Mouse (Mus musculus): ENCODE measurements around the gene Fcrl6. TPM values are rescaled to one million over a fixed set of nuclear protein-coding genes. Genes with fewer than 3 reads are reported as not detected.

Gene Fcrl6
- total and polyA plus RNA-seq, 3 experiments: not detected

DNA sequence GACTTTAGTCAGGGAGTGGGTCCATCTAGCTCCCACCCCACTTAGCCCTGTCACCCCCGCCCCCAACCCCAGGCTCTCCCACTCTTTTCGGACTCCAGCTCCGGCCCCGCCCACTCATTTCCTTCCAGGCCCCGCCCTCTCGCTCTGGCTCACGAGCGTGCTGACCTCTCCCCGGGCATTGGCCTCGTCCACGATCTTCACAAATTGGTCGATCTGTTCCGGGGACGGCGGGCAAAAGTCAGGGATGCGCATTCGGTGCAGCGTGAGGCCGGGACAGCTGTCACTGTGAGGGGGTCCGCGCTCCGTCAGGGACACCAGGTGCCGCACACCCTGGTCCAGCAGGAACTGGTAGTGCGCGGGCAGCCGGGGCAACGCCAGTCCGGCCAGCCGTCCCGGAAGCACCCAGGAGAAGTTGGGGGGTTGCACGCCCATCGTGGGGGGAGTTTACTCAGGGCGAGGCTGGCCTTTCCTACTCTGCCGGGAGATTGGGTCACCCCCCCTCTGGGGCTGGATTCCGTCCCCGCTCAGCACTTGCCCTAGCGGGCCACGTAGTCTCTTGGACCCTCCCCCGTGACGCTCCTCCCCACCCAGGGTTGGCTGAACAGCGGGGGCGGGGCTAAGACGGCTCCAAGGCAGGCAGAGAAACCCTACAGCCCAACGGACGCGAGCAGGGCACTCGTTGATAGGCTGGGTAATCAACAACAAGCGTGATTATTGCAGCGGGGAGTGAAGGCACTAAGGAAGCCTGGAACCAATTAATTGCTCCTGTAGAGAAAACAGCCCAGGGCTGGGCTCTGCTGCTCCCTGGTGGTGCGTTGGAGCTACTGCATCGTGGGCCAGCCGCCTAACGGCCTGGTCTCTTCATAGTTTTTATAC, 30.3 kb upstream of the Fcrl6 start, which contains the start of gene Dusp23 (continued):
- TF ChIP-seq MAFK (IDR thresholded peaks at IDR 0.05; ENCODE audit: insufficient replicate concordance, low read length) (no peak), IRF4 (IDR thresholded peaks at IDR 0.05; ENCODE audit: low read depth, low read length) (peak; percentile 24; the same call in 1 of the 2 replicates), TBP (conservative IDR thresholded peaks at IDR 0.05; ENCODE audit: low read depth, low read length) (no peak), CHD2 (IDR thresholded peaks at IDR 0.05; ENCODE audit: low read length) (no peak), SIN3A (IDR thresholded peaks at IDR 0.05; ENCODE audit: low read length) (no peak; the same call in 1 of the 2 replicates), MXI1 (IDR thresholded peaks at IDR 0.05; ENCODE audit: low read depth, low read length) (peak; percentile 56), MAX (IDR thresholded peaks at IDR 0.05; ENCODE audit: low read length) (peak; percentile 12; the same call in 1 of the 2 replicates), TCF12 (IDR thresholded peaks at IDR 0.05; ENCODE audit: low read depth, low read length) (0 out of 2 replicates have a peak, but pooled peaks have one; percentile 29), POLR2A (IDR thresholded peaks at IDR 0.05; ENCODE audit: low read depth, low read length) (no peak), ZKSCAN1 (IDR thresholded peaks at IDR 0.05; ENCODE audit: borderline replicate concordance, low read depth, low read length) (no peak), MAZ (IDR thresholded peaks at IDR 0.05; ENCODE audit: low read depth, low read length) (no peak; the same call in none of the 2 replicates), SMC3 (IDR thresholded peaks at IDR 0.05; ENCODE audit: low read depth, low read length) (peak; percentile 75), UBTF (IDR thresholded peaks at IDR 0.05; ENCODE audit: low read depth, low read length) (no peak), CHD1 (IDR thresholded peaks at IDR 0.05; ENCODE audit: low read depth, low read length) (no peak), NELFE (IDR thresholded peaks at IDR 0.05; ENCODE audit: low read depth, low read length) (peak; percentile 52; the same call in 1 of the 2 replicates), MEF2A (IDR thresholded peaks at IDR 0.05; ENCODE audit: borderline replicate concordance, low read depth, low read length) (no peak), CTCF (conservative IDR thresholded peaks at IDR 0.05 in 1 of 2, IDR thresholded peaks at IDR 0.05 in 1 of 2; ENCODE audit: low read depth in 2 of 2, low read length in 2 of 2) (peak; percentile 90 to 92), KAT2A (IDR thresholded peaks at IDR 0.05; ENCODE audit: insufficient replicate concordance, low read length) (no peak), PAX5 (IDR thresholded peaks at IDR 0.05; ENCODE audit: low read length) (no peak)

- no peak overlapping the region for H3K4me2 ChIP-seq (ENCODE audit: insufficient read depth, low read depth, poor library complexity, severe bottlenecking)
- no peaks in the 10 kb centered on the region for H3K27me3 ChIP-seq (replicated peaks)
- no peak for TF ChIP-seq ELF1 (IDR thresholded peaks at IDR 0.05; ENCODE audit: low read depth, low read length)
- peaks cover 8% of the 10 kb centered on the region for H3K9me3 ChIP-seq (replicated peaks; ENCODE audit: low read length)
- in situ Hi-C loops (cut with MboI; ENCODE audit: low pct_ligation_motif_present, low pct_unique_long_range_greater_than_20kb, low sequenced_read_pairs): loop anchor here (25.0 kb wide), 1 partner anchor 756 kb away; no protein-coding TSS in a partner anchor
- dilution Hi-C loops (cut with MboI; ENCODE audit: extremely low pct_ligation_motif_present, extremely low pct_unique_long_range_greater_than_20kb, low sequenced_read_pairs): no loop called here
- H3K9ac ChIP-seq (ENCODE audit: insufficient read depth, low read depth): no peak overlapping the region
- H3K36me3 ChIP-seq (replicated peaks in 1 of 2; ENCODE audit: control insufficient read depth in 1 of 2, insufficient read depth in 1 of 2, low read length in 1 of 2): no peaks in the 10 kb centered on the region
- no peaks in the 10 kb centered on the region for H3K4me1 ChIP-seq (ENCODE audit: control insufficient read depth in 1 of 2, insufficient read depth in 2 of 2)
- no peaks in the 10 kb centered on the region for H3K79me2 ChIP-seq (replicated peaks; ENCODE audit: control insufficient read depth, extremely low read depth, insufficient read depth, poor library complexity, severe bottlenecking)
- no peak for DNase-seq (ENCODE audit: extremely low read depth)
- no peak overlapping the region for H3K4me3 ChIP-seq (replicated peaks in 1 of 3; ENCODE audit: low read depth in 2 of 3, low read length in 2 of 3, poor library complexity in 1 of 3)
- no peak overlapping the region for H3K27ac ChIP-seq (ENCODE audit: insufficient read depth, low read depth)
Measured at GRCm38 (mm10) chr1:172631721-172632120, 29.4 kb upstream of the Fcrl6 start.
